In the genomic region with DNA sequence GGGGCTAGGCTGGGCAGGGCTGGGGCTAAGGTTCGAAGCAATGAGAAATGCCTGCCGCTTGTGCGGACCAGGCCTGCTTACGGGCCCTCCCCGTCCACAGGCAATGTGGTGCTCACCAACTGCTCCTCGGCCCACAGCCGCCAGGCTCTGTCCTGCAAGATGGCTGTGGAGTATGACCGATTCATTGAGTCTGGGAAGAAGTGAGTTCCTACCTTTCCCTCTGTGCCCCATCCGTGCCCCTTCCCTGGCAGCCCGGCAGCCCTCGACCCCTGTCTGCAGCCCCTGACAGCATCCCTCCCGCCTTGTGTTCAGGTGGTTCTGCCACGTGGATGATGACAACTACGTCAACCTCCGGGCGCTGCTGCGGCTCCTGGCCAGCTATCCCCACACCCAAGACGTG, we compare ENCODE assay signal across 12 mouse cellular contexts. TPM values are rescaled to one million over a fixed set of nuclear protein-coding genes. Genes with fewer than 3 reads are reported as not detected.
A peak's percentile ranks its signal among the peaks of the same experiment; 100 is the strongest.
DNase-seq lines count a peak whose midpoint lies in the region; ATAC-seq and TF ChIP-seq lines count a peak whose summit lies in the region.
"Had no signal": no experiment of that assay in that cellular context is flagged by ENCODE, and none has a peak within 500 bp of the region (broad histone marks: within the 10 kb centered on the region; RNA-seq: fewer than 3 reads in every experiment).

No protein-coding gene starts in this region.

- H3K4me3 ChIP-seq in heart, embryonic 12.5 days = 0 out of 2 replicates have a peak overlapping the region, but pooled peaks have one; percentile 35
- peak overlapping the region; percentile 14 to 27; a peak in 2 of 4 replicates for H3K4me3 ChIP-seq in ES-E14 (ENCODE audit: insufficient read depth in 1 of 2, low read depth in 1 of 2, low read length in 2 of 2, poor library complexity in 1 of 2, severe bottlenecking in 1 of 2)
- peak overlapping the region; percentile 88 for H3K4me3 ChIP-seq in hindbrain, embryonic 10.5 days
- peak overlapping the region; percentile 72 for H3K4me3 ChIP-seq in midbrain, embryonic 12.5 days

- ATAC-seq in heart, embryonic 12.5 days (ENCODE audit: insufficient number of reproducible peaks, low FRiP score) = no peak
- ATAC-seq in midbrain, embryonic 12.5 days (ENCODE audit: low FRiP score, low read depth) = no peak; the same call in 1 of the 2 replicates
- ATAC-seq: activated CD4-positive, CD25-positive, alpha-beta regulatory T cell, adult 4 months had no signal

- no peaks in the 10 kb centered on the region for H3K36me3 ChIP-seq in heart, embryonic 12.5 days
- peaks cover 4% of the 10 kb centered on the region; the same call in 1 of the 2 replicates for H3K36me3 ChIP-seq in ES-E14 (ENCODE audit: control insufficient read depth, insufficient read depth, low read length, poor library complexity, severe bottlenecking)
- H3K36me3 ChIP-seq in hindbrain, embryonic 10.5 days = peaks cover 77% of the 10 kb centered on the region
- H3K36me3 ChIP-seq in midbrain, embryonic 12.5 days = peaks cover 38% of the 10 kb centered on the region

- H3K9me3 ChIP-seq in heart, embryonic 12.5 days (replicated peaks) = no peaks in the 10 kb centered on the region
- no peaks in the 10 kb centered on the region for H3K9me3 ChIP-seq in ES-E14 (ENCODE audit: control insufficient read depth, insufficient read depth, low read depth, low read length)
- no peaks in the 10 kb centered on the region for H3K9me3 ChIP-seq in hindbrain, embryonic 10.5 days
- H3K9me3 ChIP-seq in midbrain, embryonic 12.5 days = no peaks in the 10 kb centered on the region

- peaks cover 55% of the 10 kb centered on the region for H3K27me3 ChIP-seq in heart, embryonic 12.5 days (replicated peaks)
- H3K27me3 ChIP-seq in hindbrain, embryonic 10.5 days (ENCODE audit: insufficient read depth, poor library complexity, severe bottlenecking) = peaks cover 57% of the 10 kb centered on the region
- H3K27me3 ChIP-seq in midbrain, embryonic 12.5 days = 0 out of 2 replicates have a peak, but pooled peaks cover 4% of the 10 kb centered on the region

- intact Hi-C loops in left cerebral cortex, postnatal 36 days (cut with DNase I) = loop anchor here (10.0 kb wide), 1 partner anchor 177 kb away; no protein-coding TSS in a partner anchor

- H3K9ac ChIP-seq in heart, embryonic 12.5 days = no peak overlapping the region
- H3K9ac ChIP-seq in ES-E14 (ENCODE audit: insufficient read depth, low read depth, low read length, poor library complexity, severe bottlenecking) = no peak overlapping the region
- H3K9ac ChIP-seq in midbrain, embryonic 12.5 days (replicated peaks) = peak overlapping the region; percentile 51

- H3K4me2 ChIP-seq in heart, embryonic 12.5 days = peak overlapping the region; percentile 83
- peak overlapping the region; percentile 68 for H3K4me2 ChIP-seq in midbrain, embryonic 12.5 days (replicated peaks)

- H3K27ac ChIP-seq in heart, embryonic 12.5 days (ENCODE audit: poor library complexity, severe bottlenecking) = no peak overlapping the region
- no peak overlapping the region for H3K27ac ChIP-seq in ES-E14 (ENCODE audit: insufficient read depth, low read depth, low read length, poor library complexity, severe bottlenecking)
- H3K27ac ChIP-seq in hindbrain, embryonic 10.5 days = peak overlapping the region; percentile 98
- peak overlapping the region; percentile 98 for H3K27ac ChIP-seq in midbrain, embryonic 12.5 days (replicated peaks)

- peaks cover 49% of the 10 kb centered on the region for H3K4me1 ChIP-seq in heart, embryonic 12.5 days (replicated peaks)
- peaks cover 2 to 29% of the 10 kb centered on the region in 2 experiments; a peak in 2 of 4 replicates for H3K4me1 ChIP-seq in ES-E14 (ENCODE audit: control insufficient read depth in 2 of 2, insufficient read depth in 2 of 2, low read length in 2 of 2, poor library complexity in 1 of 2)
- peaks cover 87% of the 10 kb centered on the region for H3K4me1 ChIP-seq in hindbrain, embryonic 10.5 days (replicated peaks)
- H3K4me1 ChIP-seq in midbrain, embryonic 12.5 days = peaks cover 67% of the 10 kb centered on the region

- in situ Hi-C loops in ES-E14 (cut with MboI; ENCODE audit: low sequenced_read_pairs in 2 of 2, unreplicated experiment in 2 of 2) = loop anchor here in 1 of 2 experiments (10.0 kb wide), 1 partner anchor 67 kb away; no protein-coding TSS in a partner anchor

- no peak for DNase-seq in heart, adult 18-20 months
- DNase-seq in ES-E14 (ENCODE audit: low read depth, low spot score) = no peak
- no peak for DNase-seq in hindbrain, embryonic 10.5 days (ENCODE audit: low spot score)
- no peak for DNase-seq in left cerebral cortex, postnatal 36 days (ENCODE audit: low spot score in 2 of 2)
- DNase-seq in natural killer cell, adult 2 months (ENCODE audit: low spot score in 2 of 2) = no peak
- no peak for DNase-seq in urinary bladder, postnatal 25 days (ENCODE audit: low spot score)
- DNase-seq: B cell, adult 2 months; thymus, postnatal 25 days had no signal

- WGBS in heart, embryonic 12.5 days = 74% methylated on average over 18 of the region's 18 CpGs
- WGBS in hindbrain, embryonic 10.5 days = 29% methylated on average over 18 of the region's 18 CpGs
- 22% methylated on average over 18 of the region's 18 CpGs for WGBS in midbrain, embryonic 12.5 days

TF ChIP-seq in ES-E14, 5 proteins besides CTCF, POLR2A, EP300 and RAD21:
- no peak for TF ChIP-seq ZC3H11A (IDR thresholded peaks at IDR 0.05; ENCODE audit: borderline replicate concordance, low read depth, low read length)
- no peak for TF ChIP-seq MAFK (IDR thresholded peaks at IDR 0.05; ENCODE audit: insufficient read depth, low read depth, low read length)
- no peak for TF ChIP-seq HCFC1 (IDR thresholded peaks at IDR 0.05; ENCODE audit: borderline replicate concordance, insufficient read depth, low read length)
- TF ChIP-seq ZNF384 (IDR thresholded peaks at IDR 0.05; ENCODE audit: low read depth, low read length) = no peak
- no peak for TF ChIP-seq CHD2 (IDR thresholded peaks at IDR 0.05; ENCODE audit: low read depth, low read length)

RNA-seq across cellular contexts. Expression of a gene that starts 5.1 kb away (rescaled TPM):
- 2.9 and 4.3 TPM in 2 replicates for polyA plus RNA-seq in heart, embryonic 12.5 days (2016; fragmentation: Nextera tagmentation; extraction: Ambion mirVana)
- total RNA-seq in heart, adult 18-20 months (2021) = 1 to 10 TPM; 6.7 to 9.9 TPM
- total RNA-seq in ES-E14 (2012; rRNA removed) = 13.3 and 28.1 TPM in 2 replicates
- 40.9 and 51.2 TPM in 2 replicates for polyA plus RNA-seq in hindbrain, embryonic 10.5 days (2016; fragmentation: Nextera tagmentation; extraction: Ambion mirVana)
- polyA plus RNA-seq in midbrain, embryonic 12.5 days (2016; fragmentation: Nextera tagmentation; extraction: Ambion mirVana) = 28.5 and 33.9 TPM in 2 replicates
- total RNA-seq in left cerebral cortex, postnatal 36 days (2021) = 10 to 100 TPM; 22.6 to 23.6 TPM

RNA-seq across cellular contexts. Expression of a gene that starts 36.6 kb away (rescaled TPM):
- 36.3 and 38.0 TPM in 2 replicates for polyA plus RNA-seq in heart, embryonic 12.5 days (2016; fragmentation: Nextera tagmentation; extraction: Ambion mirVana)
- 1 to 10 TPM; 7.6 to 7.7 TPM for total RNA-seq in heart, adult 18-20 months (2021)
- total RNA-seq in ES-E14 (2012; rRNA removed) = 14.9 and 18.6 TPM in 2 replicates
- polyA plus RNA-seq in hindbrain, embryonic 10.5 days (2016; fragmentation: Nextera tagmentation; extraction: Ambion mirVana) = 32.1 and 52.5 TPM in 2 replicates
- polyA plus RNA-seq in midbrain, embryonic 12.5 days (2016; fragmentation: Nextera tagmentation; extraction: Ambion mirVana) = 68.8 and 71.0 TPM in 2 replicates
- total RNA-seq in left cerebral cortex, postnatal 36 days (2021) = 100 to 1,000 TPM; 257 to 267 TPM

RNA-seq across cellular contexts. Expression of a gene that starts 47.3 kb away (rescaled TPM):
- 0.31 TPM in 1 of 2 replicates, not detected in the other for polyA plus RNA-seq in heart, embryonic 12.5 days (2016; fragmentation: Nextera tagmentation; extraction: Ambion mirVana)
- total RNA-seq in heart, adult 18-20 months (2021) = not detected
- total RNA-seq in ES-E14 (2012; rRNA removed) = 0.89 TPM in 1 of 2 replicates, not detected in the other
- polyA plus RNA-seq in hindbrain, embryonic 10.5 days (2016; fragmentation: Nextera tagmentation; extraction: Ambion mirVana) = not detected in 2 replicates
- not detected in 2 replicates for polyA plus RNA-seq in midbrain, embryonic 12.5 days (2016; fragmentation: Nextera tagmentation; extraction: Ambion mirVana)
- under 1 TPM in 1 of 2 experiments, not detected in 1; 0.94 TPM for total RNA-seq in left cerebral cortex, postnatal 36 days (2021)
- total RNA-seq: left cerebral cortex, postnatal 25 days had no signal

Comparison
In these comparisons a context has a peak if more than half of its experiments do, and no peak if none do; other contexts are left out.
1. H3K27ac ChIP-seq: peak in hindbrain, embryonic 10.5 days (single experiment) and midbrain, embryonic 12.5 days (single experiment); none in heart, embryonic 12.5 days (single experiment) and ES-E14 (single experiment).
2. H3K4me3 ChIP-seq: peak in every context shown above with its lines; median percentile 88 in hindbrain, embryonic 10.5 days; 72 in midbrain, embryonic 12.5 days; 35 in heart, embryonic 12.5 days; 20 in ES-E14.
3. RNA of a gene that starts 36.6 kb away (total RNA-seq): 257 to 267 TPM in left cerebral cortex, postnatal 36 days; 14.9 to 18.6 TPM in ES-E14 and 7.6 to 7.7 TPM in heart, adult 18-20 months; every median in the first group is over 10 times any median in the second.